Mouse (Mus musculus) hindbrain, embryonic 11.5 days (tissue): ENCODE measurements around the gene 5730596B20Rik. TPM values are rescaled to one million over a fixed set of nuclear protein-coding genes. Genes with fewer than 3 reads are reported as not detected.

ENCODE experiments used
- ATAC-seq: fragments of 200-750 bp; cut with Nextera tagmentation; 2 replicates; pipeline ENCODE4 v1.8.0; 2017; ENCODE audit warnings: mild to moderate bottlenecking, moderate TSS enrichment, moderate library complexity; ENCODE audit not compliant: low FRiP score
- DNase-seq: peaks from one replicate; pipeline ENCODE4 v3.0.0-alpha.2; 2015; ENCODE audit warnings: low spot score
- H3K27ac ChIP-seq: fragments of 300-500 bp; sonication (generic); 2 replicates; pipeline ENCODE4 v1.5.1; 2014; ENCODE audit warnings: mild to moderate bottlenecking, low read depth, low read length
- H3K27me3 ChIP-seq: fragments of 300-500 bp; sonication (generic); 2 replicates; pipeline ENCODE4 v1.6.1; 2014; ENCODE audit warnings: mild to moderate bottlenecking, low read length, moderate library complexity, mixed read lengths; ENCODE audit not compliant: control insufficient read depth, insufficient read depth
- H3K36me3 ChIP-seq: fragments of 300-500 bp; sonication (generic); 2 replicates; pipeline ENCODE4 v1.6.1; 2014; ENCODE audit warnings: mild to moderate bottlenecking, low read length, moderate library complexity, mixed read lengths; ENCODE audit not compliant: control insufficient read depth, insufficient read depth
- H3K4me1 ChIP-seq: fragments of 300-500 bp; sonication (generic); replicated peaks from 2 replicates; pipeline ENCODE4 v1.6.1; 2014; ENCODE audit warnings: low read length, mixed read lengths; ENCODE audit not compliant: control insufficient read depth, insufficient read depth
- H3K4me2 ChIP-seq: fragments of 300-500 bp; sonication (generic); replicated peaks from 2 replicates; pipeline ENCODE4 v1.6.1; 2014; ENCODE audit warnings: mild to moderate bottlenecking, low read depth, low read length
- H3K4me3 ChIP-seq: fragments of 300-500 bp; sonication (generic); 2 replicates; pipeline ENCODE4 v1.5.1; 2014; ENCODE audit warnings: low read depth, low read length
- H3K9ac ChIP-seq: fragments of 300-500 bp; sonication (generic); 2 replicates; pipeline ENCODE4 v1.6.1; 2014; ENCODE audit warnings: low read depth, low read length
- H3K9me3 ChIP-seq: fragments of 300-500 bp; sonication (generic); 2 replicates; pipeline ENCODE4 v1.6.1; 2016; ENCODE audit warnings: low read length; ENCODE audit not compliant: control insufficient read depth
- WGBS: fragments of 180-500 bp; shearing (Covaris S2); extraction: QIAGEN DNeasy Blood & Tissue Kit; methylation state at CpG from one replicate; pipeline ENCODE4 v1.1.7; 2014; 5-methylcytosine and 5-hydroxymethylcytosine counted together
- polyA plus RNA-seq: library from polyadenylated mRNA; unstranded; fragments of >200 nt; fragmentation: Nextera tagmentation; extraction: Ambion mirVana; gene quantifications from 2 replicates; pipeline ENCODE4 v1.2.1, GENCODE M21; 2014

The 5730596B20Rik gene
- polyA plus RNA-seq, 1 experiment from 2014 or later, result 5.4 TPM

- WGBS, result 10% methylated on average over 5 of the region's 5 CpGs
- Histone ChIP-seq H3K4me2 (peak overlapping the region; percentile 6), H3K36me3 (no peaks in the 10 kb centered on the region), H3K4me1 (no peaks in the 10 kb centered on the region), H3K27ac (no peak overlapping the region), H3K9ac (no peak overlapping the region), H3K9me3 (no peaks in the 10 kb centered on the region), H3K27me3 (peaks cover 74% of the 10 kb centered on the region), H3K4me3 (no peak overlapping the region)
- peak; percentile 37 for DNase-seq
- no peak for ATAC-seq
Measured at GRCm38 (mm10) chr6:52154044-52154443, 23.3 kb upstream of the 5730596B20Rik start.

DNA sequence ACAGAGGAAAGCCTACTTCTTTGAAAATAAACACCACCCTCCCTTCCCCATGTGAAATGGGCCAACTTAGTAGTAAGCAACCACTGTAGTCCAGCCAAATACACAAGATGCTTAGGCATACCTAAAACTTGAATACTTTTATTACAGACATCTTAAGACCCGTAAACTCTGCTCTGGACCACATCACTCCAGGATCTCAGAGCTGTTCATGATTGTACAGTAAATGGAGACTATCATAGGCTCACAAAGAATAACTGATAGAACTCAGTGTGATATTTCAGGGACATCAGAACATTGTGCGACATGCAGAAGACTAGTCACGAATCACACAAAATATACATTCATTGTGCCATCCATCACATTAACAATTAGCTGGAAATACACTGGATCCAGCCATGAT, 21.8 kb upstream of the 5730596B20Rik start:
- no peak overlapping the region for H3K4me2 ChIP-seq
- no peaks in the 10 kb centered on the region for H3K36me3 ChIP-seq
- H3K4me3 ChIP-seq, result no peak overlapping the region
- DNase-seq (no peak), ATAC-seq (no peak)
- H3K27me3 ChIP-seq, result peaks cover 69% of the 10 kb centered on the region
- H3K9me3 ChIP-seq, result no peaks in the 10 kb centered on the region
- no peak overlapping the region for H3K27ac ChIP-seq
- H3K4me1 ChIP-seq, result no peaks in the 10 kb centered on the region
- 48% methylated on average over 3 of the region's 3 CpGs for WGBS
- H3K9ac ChIP-seq, result no peak overlapping the region

DNA sequence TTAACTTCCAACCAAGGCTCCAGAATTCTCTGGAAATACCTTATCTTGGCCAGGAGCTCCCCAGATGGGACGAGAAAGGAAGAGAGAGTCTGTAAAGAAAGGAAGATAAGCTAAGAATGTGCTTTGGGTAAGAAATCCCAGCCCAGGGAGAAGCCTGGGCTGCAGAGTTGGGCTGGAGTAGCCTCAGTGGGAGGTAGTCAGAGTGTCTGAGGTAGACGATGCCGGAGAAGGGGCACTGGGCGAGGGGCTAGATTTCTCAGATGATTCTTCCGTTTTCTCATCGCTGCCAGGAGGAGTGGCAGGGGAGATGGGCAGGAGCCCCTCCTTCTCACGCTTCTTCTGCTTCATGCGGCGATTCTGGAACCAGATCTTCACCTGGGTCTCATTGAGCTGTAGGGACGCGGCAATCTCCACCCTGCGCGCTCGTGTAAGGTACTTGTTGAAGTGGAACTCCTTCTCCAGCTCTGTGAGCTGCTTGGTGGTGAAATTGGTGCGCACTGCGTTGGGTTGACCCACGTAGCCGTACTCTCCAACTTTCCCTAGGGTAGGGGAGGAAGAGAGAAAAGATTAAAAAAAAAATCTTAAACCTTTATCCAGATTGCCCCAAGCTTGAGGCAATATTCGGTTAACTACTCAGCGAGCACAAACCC, 20.6 kb upstream of the 5730596B20Rik start:
- ATAC-seq (no peak), DNase-seq (peak; percentile 47)
- H3K27me3 ChIP-seq, result peaks cover 62% of the 10 kb centered on the region
- peak overlapping the region; percentile 95 for H3K4me2 ChIP-seq
- no peak overlapping the region for H3K27ac ChIP-seq
- H3K9me3 ChIP-seq, result no peaks in the 10 kb centered on the region
- H3K4me3 ChIP-seq, result peak overlapping the region; percentile 76
- no peaks in the 10 kb centered on the region for H3K4me1 ChIP-seq
- no peaks in the 10 kb centered on the region for H3K36me3 ChIP-seq
- under 1% methylated on average over 20 of the region's 20 CpGs for WGBS
- 0 out of 2 replicates have a peak overlapping the region, but pooled peaks have one; percentile 20 for H3K9ac ChIP-seq

- DNase-seq (peak; percentile 44), ATAC-seq (peak; percentile 63; the same call in 1 of the 2 replicates)
- peak overlapping the region; percentile 76 for H3K4me3 ChIP-seq
- peak overlapping the region; percentile 37; the same call in 1 of the 2 replicates for H3K27ac ChIP-seq
- no peaks in the 10 kb centered on the region for H3K9me3 ChIP-seq
- 1% methylated on average over 32 of the region's 32 CpGs for WGBS
- H3K36me3 ChIP-seq, result no peaks in the 10 kb centered on the region
- peak overlapping the region; percentile 44; the same call in 1 of the 2 replicates for H3K9ac ChIP-seq
- H3K4me1 ChIP-seq, result no peaks in the 10 kb centered on the region
- peaks cover 56% of the 10 kb centered on the region for H3K27me3 ChIP-seq
- H3K4me2 ChIP-seq, result peak overlapping the region; percentile 95
Measured at GRCm38 (mm10) chr6:52157466-52158275, 19.6 kb upstream of the 5730596B20Rik start.

GRCm38 (mm10) chr6:52158276-52159051, 18.8 kb upstream of the 5730596B20Rik start, which contains the start of gene Hoxa1:
TSS of gene Hoxa1 (minus strand) at chr6:52158317.
- peaks cover 53% of the 10 kb centered on the region for H3K27me3 ChIP-seq
- H3K4me1 ChIP-seq, result no peaks in the 10 kb centered on the region
- H3K27ac ChIP-seq, result peak within 1 kb of the TSS; percentile 94

DNA sequence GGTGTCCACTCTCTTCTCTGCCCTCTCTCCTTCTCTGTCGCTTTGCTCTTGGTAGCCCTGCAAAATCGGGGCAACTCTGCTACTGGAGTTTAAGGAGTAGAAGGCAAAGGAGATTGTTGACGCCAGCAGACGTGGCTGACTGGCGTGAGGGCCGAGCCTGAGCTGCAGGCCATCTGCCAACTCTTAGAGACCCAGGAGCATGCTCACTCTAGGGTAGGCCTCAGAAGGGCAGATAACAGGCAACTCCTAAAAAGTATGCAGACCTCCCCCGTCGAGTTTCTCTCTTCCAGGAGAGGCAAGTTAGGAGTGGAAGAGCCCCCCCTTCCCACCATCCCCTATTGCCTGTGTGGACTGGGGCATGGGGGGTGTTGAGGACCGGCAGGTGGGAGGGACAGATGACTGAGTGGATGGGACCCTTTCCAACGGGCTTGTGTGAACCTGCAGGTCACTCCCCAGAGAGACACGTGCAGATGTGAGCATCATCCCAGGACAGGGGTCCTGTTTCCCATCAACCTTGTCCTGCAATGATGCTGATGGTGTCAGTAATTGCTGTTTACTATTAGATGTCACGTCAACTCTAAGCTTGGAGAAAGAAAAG, 18.0 kb upstream of the 5730596B20Rik start:
- Histone ChIP-seq H3K4me2 (peak overlapping the region; percentile 95), H3K4me3 (peak overlapping the region; percentile 76), H3K27ac (peak overlapping the region; percentile 94), H3K9me3 (no peaks in the 10 kb centered on the region), H3K36me3 (no peaks in the 10 kb centered on the region), H3K4me1 (no peaks in the 10 kb centered on the region), H3K27me3 (peaks cover 50% of the 10 kb centered on the region), H3K9ac (peak overlapping the region; percentile 84)
- 2% methylated on average over 12 of the region's 12 CpGs for WGBS
- 0 out of 2 replicates have a peak, but pooled peaks have one; percentile 10 for ATAC-seq
- DNase-seq, result peak; percentile 59

More at GRCm38 (mm10) chr6:52158276-52159051, 18.8 kb upstream of the 5730596B20Rik start, which contains the start of gene Hoxa1:
- Histone ChIP-seq H3K4me3 (peak within 1 kb of the TSS; percentile 76), H3K4me2 (peak within 1 kb of the TSS; percentile 95), H3K9me3 (no peaks in the 10 kb centered on the region), H3K36me3 (no peaks in the 10 kb centered on the region), H3K9ac (peak within 1 kb of the TSS; percentile 84)
- WGBS, result under 1% methylated on average over 52 of the region's 55 CpGs
- ATAC-seq (peak; percentile 91), DNase-seq (peak; percentile 86)

DNA sequence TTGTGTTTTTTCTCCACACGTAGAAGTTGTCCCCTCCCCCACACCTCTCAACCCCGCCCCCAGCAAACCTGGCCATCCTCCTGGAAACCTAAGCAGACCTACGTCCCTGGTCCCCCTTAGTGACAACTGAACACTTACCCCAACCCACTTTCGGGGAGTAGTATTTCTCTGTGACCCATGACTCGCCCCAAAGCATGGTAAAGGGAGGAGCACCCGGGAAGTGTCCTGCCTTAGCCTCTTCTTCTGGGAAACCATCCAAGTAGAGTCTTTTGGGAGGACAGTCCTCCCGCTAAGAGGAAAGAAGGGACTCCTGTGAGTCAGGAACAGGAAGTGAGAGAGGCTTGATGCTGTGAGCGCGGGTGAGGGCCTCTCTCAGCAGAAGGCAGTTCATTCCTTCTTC, 17.3 kb upstream of the 5730596B20Rik start:
- ATAC-seq (no peak), DNase-seq (peak; percentile 49)
- no peaks in the 10 kb centered on the region for H3K36me3 ChIP-seq
- peaks cover 45% of the 10 kb centered on the region for H3K27me3 ChIP-seq
- H3K4me2 ChIP-seq, result peak overlapping the region; percentile 95
- WGBS, result 0% methylated on average over 6 of the region's 9 CpGs
- H3K4me1 ChIP-seq, result no peaks in the 10 kb centered on the region
- H3K4me3 ChIP-seq, result peak overlapping the region; percentile 76
- no peaks in the 10 kb centered on the region for H3K9me3 ChIP-seq
- peak overlapping the region; percentile 84 for H3K9ac ChIP-seq
- H3K27ac ChIP-seq, result peak overlapping the region; percentile 94
